Mouse (Mus musculus) midbrain, embryonic 12.5 days (tissue): ENCODE data around the gene Cfdp1. TPM values are rescaled to one million over a fixed set of nuclear protein-coding genes. Genes with fewer than 3 reads are reported as not detected.
A peak's percentile ranks its signal among the peaks of the same experiment; 100 is the strongest.

Experiments
- ATAC-seq: fragments of 200-750 bp; cut with Nextera tagmentation; 2 replicates; pipeline ENCODE4 v1.8.0; 2017; ENCODE audit warnings: low read depth, moderate TSS enrichment, moderate library complexity; ENCODE audit not compliant: low FRiP score
- H3K27ac ChIP-seq: fragments of 300-500 bp; sonication (generic); replicated peaks from 2 replicates; pipeline ENCODE4 v1.5.1; 2016; ENCODE audit warnings: mild to moderate bottlenecking
- H3K27me3 ChIP-seq: fragments of 300-500 bp; sonication (generic); 2 replicates; pipeline ENCODE4 v1.6.1; 2016; ENCODE audit warnings: mild to moderate bottlenecking
- H3K36me3 ChIP-seq: fragments of 300-500 bp; sonication (generic); 2 replicates; pipeline ENCODE4 v1.6.1; 2016
- H3K4me1 ChIP-seq: fragments of 300-500 bp; sonication (generic); 2 replicates; pipeline ENCODE4 v1.6.1; 2016
- H3K4me2 ChIP-seq: fragments of 300-500 bp; sonication (generic); replicated peaks from 2 replicates; pipeline ENCODE4 v1.6.1; 2016; ENCODE audit warnings: mild to moderate bottlenecking, moderate library complexity
- H3K4me3 ChIP-seq: fragments of 300-500 bp; sonication (generic); 2 replicates; pipeline ENCODE4 v1.5.1; 2016; ENCODE audit warnings: mild to moderate bottlenecking
- H3K9ac ChIP-seq: fragments of 300-500 bp; sonication (generic); replicated peaks from 2 replicates; pipeline ENCODE4 v1.6.1; 2016; ENCODE audit warnings: mild to moderate bottlenecking, moderate library complexity
- H3K9me3 ChIP-seq: fragments of 300-500 bp; sonication (generic); 2 replicates; pipeline ENCODE4 v1.6.1; 2016; ENCODE audit warnings: mild to moderate bottlenecking
- WGBS: fragments of 180-500 bp; shearing (Covaris S2); methylation state at CpG from one replicate; pipeline ENCODE4 v1.1.7; 2016; 5-methylcytosine and 5-hydroxymethylcytosine counted together
- polyA plus RNA-seq: library from polyadenylated mRNA; unstranded; fragments of >200 nt; fragmentation: Nextera tagmentation; extraction: Ambion mirVana; gene quantifications from 2 replicates; pipeline ENCODE4 v1.2.1, GENCODE M21; 2016

Cfdp1 gene
- polyA plus RNA-seq, 1 experiment from 2014 or later = 182 TPM

DNA sequence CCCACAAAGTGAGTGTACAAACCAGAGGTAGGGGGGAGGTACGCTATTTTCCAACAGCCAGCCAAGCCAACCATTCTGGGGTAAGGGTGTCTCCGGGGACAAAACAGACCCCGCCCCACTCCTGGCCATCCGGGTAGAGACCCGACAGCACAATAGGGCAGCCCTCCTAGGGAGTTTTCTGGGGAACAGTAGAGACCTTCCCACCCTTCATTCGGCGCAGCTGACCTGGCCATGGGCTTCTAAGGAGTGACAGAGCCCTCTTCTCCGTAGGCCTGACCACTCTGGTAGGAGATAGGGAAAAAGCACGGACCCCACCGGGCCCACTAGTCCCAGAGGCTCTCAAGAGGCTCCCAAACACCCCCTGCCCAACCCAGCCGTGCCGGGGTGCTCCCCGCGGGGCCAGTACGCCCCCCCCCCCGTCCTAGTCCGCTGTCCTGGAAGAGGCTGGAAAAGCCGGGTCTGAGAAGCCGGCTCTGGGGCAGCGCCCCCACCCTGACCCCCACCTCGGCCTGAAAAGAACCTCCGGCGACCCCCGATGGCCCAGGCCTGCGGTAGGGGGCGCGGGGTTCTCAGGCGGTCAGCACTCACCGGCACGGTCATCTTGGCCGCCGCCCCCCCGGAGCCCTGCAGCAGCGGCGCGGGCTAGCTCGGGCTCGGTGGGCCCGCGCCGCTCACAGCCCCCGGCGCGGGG lies 110.8 kb downstream of the Cfdp1 start:
- H3K4me2 ChIP-seq = peak overlapping the region; percentile 75
- ATAC-seq = peak; percentile 36
- 2% methylated on average over 32 of the region's 44 CpGs for WGBS
- peak overlapping the region; percentile 96 for H3K9ac ChIP-seq
- H3K27me3 ChIP-seq = peaks cover 10% of the 10 kb centered on the region; the same call in 1 of the 2 replicates
- no peaks in the 10 kb centered on the region for H3K9me3 ChIP-seq
- peaks cover 71% of the 10 kb centered on the region for H3K4me1 ChIP-seq
- H3K4me3 ChIP-seq = peak overlapping the region; percentile 97
- peak overlapping the region; percentile 82 for H3K27ac ChIP-seq
- H3K36me3 ChIP-seq = no peaks in the 10 kb centered on the region

DNA sequence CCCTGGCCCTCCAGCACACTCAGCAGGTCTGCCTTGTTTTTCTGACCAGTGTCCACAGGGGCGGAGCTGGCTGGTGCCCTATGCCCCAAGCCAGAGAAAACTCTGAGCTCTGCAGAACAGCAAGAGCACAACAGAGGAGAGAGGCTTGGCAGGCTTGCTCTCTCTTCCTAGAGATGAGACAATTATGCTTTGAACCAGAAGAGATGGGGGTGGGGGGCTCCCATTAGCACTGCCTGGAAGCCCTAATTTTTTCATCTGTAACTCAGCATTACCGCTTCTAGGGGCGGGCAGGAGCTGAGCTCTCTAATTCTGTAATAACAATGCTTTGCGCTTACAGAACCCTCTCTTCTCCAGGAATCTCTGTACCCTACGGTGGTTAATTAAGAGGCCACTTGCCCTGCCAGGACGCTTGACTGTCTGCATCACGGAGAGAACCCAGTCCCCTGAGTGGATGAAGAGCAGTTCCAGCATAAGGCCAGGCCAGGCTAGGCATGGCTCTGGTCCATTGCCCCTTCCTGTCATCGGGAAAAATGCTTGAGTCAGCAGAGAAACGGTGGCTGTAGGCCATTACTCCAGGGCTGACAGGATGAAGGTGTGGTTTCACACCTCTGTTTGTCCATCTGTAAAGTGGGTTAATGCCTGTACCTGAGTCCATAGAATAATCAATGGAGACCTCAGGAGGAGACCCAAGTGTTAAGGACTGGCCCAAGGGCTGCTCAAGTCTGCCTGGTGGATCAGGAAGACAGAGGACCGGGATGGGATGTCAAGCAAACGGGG lies 111.6 kb downstream of the Cfdp1 start:
- H3K36me3 ChIP-seq = no peaks in the 10 kb centered on the region
- peak overlapping the region; percentile 97 for H3K4me3 ChIP-seq
- peaks cover 10% of the 10 kb centered on the region; the same call in 1 of the 2 replicates for H3K27me3 ChIP-seq
- peaks cover 75% of the 10 kb centered on the region for H3K4me1 ChIP-seq
- peak overlapping the region; percentile 82 for H3K27ac ChIP-seq
- WGBS = 22% methylated on average over 11 of the region's 11 CpGs
- peak overlapping the region; percentile 96 for H3K9ac ChIP-seq
- H3K4me2 ChIP-seq = peak overlapping the region; percentile 75
- ATAC-seq = no peak
- no peaks in the 10 kb centered on the region for H3K9me3 ChIP-seq

DNA sequence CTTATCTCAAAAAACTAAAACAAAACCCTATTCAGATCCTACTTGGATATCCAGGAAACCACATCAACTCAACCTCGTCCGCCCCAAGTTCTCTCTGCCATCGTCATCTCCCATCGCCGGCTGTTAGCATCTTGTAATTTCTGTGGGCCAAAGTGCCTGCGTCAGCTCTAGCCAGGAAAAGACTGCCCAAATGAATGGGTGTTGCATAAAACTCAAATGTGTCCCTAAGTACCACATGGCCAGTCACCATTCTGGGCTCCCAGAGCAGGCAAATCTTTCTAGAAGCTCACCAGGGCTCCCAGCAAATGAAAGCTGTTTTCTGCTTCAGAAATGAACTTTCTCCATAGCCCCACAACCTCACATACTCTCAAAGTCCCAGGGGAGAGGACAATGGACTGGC lies 112.5 kb downstream of the Cfdp1 start:
- peaks cover 83% of the 10 kb centered on the region for H3K4me1 ChIP-seq
- H3K4me3 ChIP-seq = peak overlapping the region; percentile 97
- H3K27me3 ChIP-seq = peaks cover 10% of the 10 kb centered on the region; the same call in 1 of the 2 replicates
- H3K9ac ChIP-seq = peak overlapping the region; percentile 96
- no peaks in the 10 kb centered on the region for H3K9me3 ChIP-seq
- H3K4me2 ChIP-seq = peak overlapping the region; percentile 75
- no peak for ATAC-seq
- H3K27ac ChIP-seq = peak overlapping the region; percentile 82; the same call in 1 of the 2 replicates
- WGBS = 83% methylated on average over 6 of the region's 6 CpGs
- no peaks in the 10 kb centered on the region for H3K36me3 ChIP-seq

DNA sequence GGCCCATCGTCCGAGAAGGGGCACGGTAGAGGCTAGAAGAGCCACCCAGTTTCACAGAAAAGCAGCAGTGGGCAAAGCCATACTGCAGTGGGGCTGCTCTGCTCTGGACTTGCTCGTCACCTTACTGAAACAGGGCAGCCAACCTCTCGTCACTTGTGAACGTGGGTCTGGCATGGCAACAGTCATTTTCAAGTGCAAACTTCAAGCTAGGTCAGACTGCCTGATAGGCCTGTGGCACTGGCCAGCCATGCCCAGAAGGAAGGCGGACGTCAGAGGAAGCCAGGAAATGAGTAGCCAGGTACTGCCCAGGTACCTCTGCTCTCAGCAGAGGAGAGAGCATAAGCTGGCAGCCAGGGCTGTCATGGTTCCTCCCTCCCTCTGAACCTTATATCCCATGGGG lies 113.1 kb downstream of the Cfdp1 start:
- no peak for ATAC-seq
- Histone ChIP-seq H3K4me3 (no peak overlapping the region), H3K9ac (peak overlapping the region; percentile 7; the same call in 1 of the 2 replicates), H3K27ac (peak overlapping the region; percentile 10; the same call in 1 of the 2 replicates), H3K36me3 (no peaks in the 10 kb centered on the region), H3K27me3 (peaks cover 7% of the 10 kb centered on the region; the same call in 1 of the 2 replicates), H3K4me2 (peak overlapping the region; percentile 75), H3K9me3 (no peaks in the 10 kb centered on the region), H3K4me1 (peaks cover 83% of the 10 kb centered on the region)
- 84% methylated on average over 8 of the region's 8 CpGs for WGBS

DNA sequence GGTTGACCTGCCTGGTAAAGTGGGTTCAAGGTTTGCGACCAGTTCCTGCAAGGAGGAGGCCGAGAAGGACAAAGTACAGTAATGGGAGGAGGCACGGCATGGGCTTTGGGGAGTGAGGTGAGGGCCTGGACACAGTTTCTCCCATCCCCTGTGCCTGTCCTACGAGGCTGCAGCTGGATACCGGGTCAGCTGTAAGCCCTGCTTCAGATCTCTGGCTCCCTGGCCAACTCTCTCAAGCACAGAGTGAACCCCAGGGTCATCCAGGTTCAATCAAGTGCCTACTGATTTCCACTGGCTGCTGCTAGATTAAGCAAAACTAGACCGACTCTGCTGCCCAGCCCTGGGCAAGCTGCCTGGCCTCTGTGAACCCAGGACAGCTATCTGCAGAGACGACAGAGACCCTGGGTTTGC lies 113.8 kb downstream of the Cfdp1 start:
- peaks cover 83% of the 10 kb centered on the region for H3K4me1 ChIP-seq
- H3K9ac ChIP-seq = peak overlapping the region; percentile 24; the same call in 1 of the 2 replicates
- peaks cover 7% of the 10 kb centered on the region; the same call in 1 of the 2 replicates for H3K27me3 ChIP-seq
- H3K4me2 ChIP-seq = peak overlapping the region; percentile 75; the same call in 1 of the 2 replicates
- no peaks in the 10 kb centered on the region for H3K9me3 ChIP-seq
- H3K27ac ChIP-seq = peak overlapping the region; percentile 63; the same call in 1 of the 2 replicates
- no peak overlapping the region for H3K4me3 ChIP-seq
- no peaks in the 10 kb centered on the region for H3K36me3 ChIP-seq
- ATAC-seq = no peak
- WGBS = 72% methylated on average over 7 of the region's 7 CpGs

DNA sequence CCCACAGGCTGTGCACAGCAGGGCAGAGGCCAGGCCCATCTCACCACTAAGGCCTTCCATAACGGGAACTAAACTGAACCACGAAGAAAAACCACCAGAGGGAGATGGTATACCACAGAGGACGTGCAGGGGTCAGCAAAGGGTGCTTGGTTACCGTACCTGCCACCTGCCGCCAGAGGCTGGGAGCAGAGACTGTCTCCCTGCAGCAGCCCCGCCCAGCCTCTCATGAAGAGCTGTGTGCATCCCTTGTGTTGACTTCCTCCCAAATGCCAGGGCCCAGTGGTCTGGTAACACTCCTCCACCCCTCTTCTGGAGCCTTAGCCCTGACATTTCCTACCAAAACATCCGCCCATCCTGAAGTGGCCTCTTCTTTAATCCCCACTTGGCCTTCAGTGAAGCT lies 114.5 kb downstream of the Cfdp1 start:
- peaks cover 4% of the 10 kb centered on the region; the same call in 1 of the 2 replicates for H3K27me3 ChIP-seq
- H3K4me1 ChIP-seq = peaks cover 86% of the 10 kb centered on the region
- H3K4me2 ChIP-seq = peak overlapping the region; percentile 75; the same call in 1 of the 2 replicates
- no peak overlapping the region for H3K4me3 ChIP-seq
- no peak for ATAC-seq
- H3K36me3 ChIP-seq = no peaks in the 10 kb centered on the region
- 49% methylated on average over 7 of the region's 7 CpGs for WGBS
- H3K27ac ChIP-seq = peak overlapping the region; percentile 63
- no peaks in the 10 kb centered on the region for H3K9me3 ChIP-seq
- H3K9ac ChIP-seq = peak overlapping the region; percentile 24

DNA sequence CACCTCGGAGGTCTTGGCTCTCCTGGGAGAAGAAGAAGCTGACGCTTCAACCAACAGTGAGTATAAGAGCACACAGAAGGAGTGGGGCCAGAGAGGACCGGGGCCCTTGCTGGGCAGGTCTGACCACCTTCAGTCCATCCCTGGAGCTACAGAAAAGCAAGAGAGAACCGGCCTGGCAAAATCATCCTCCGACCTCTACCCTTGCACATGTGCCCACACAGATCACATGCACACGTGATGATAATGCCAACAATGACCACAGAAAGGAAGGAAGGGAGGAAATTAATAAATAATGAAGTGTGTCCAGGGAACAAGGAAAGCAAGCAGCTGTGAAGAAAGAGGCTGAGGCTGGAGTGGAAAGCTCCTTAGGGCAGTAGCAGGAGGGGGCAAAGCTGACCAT lies 115.2 kb downstream of the Cfdp1 start:
- no peak for ATAC-seq
- H3K4me1 ChIP-seq = peaks cover 87% of the 10 kb centered on the region
- peak overlapping the region; percentile 24; the same call in 1 of the 2 replicates for H3K9ac ChIP-seq

DNA sequence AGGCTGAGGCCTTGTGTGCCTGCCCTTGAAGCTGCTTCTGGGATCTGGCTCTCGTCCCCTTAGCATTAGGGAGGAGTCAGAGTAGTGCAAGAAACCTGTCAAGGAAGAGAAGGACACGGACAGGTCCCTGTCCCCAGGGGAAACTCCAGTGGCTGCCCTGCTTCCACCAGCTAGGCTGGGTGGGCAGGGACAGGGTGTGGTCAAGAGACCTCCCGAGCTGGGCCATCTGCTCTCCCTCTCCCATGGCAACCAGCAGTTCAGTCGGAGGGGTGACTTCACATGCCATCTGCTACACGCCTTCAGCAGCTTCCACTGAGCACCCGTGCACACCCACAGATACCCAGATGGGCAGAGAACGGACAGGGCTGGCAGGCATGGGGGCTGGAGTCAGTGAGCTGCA lies 117.8 kb downstream of the Cfdp1 start:
- no peak for ATAC-seq
- Histone ChIP-seq H3K4me3 (no peak overlapping the region), H3K9me3 (no peaks in the 10 kb centered on the region), H3K27me3 (no peaks in the 10 kb centered on the region), H3K4me2 (peak overlapping the region; percentile 8; the same call in 1 of the 2 replicates), H3K9ac (peak overlapping the region; percentile 16; the same call in 1 of the 2 replicates), H3K36me3 (no peaks in the 10 kb centered on the region), H3K4me1 (peaks cover 87% of the 10 kb centered on the region), H3K27ac (peak overlapping the region; percentile 71)
- 39% methylated on average over 7 of the region's 7 CpGs for WGBS

More for the DNA sequence above, 115.2 kb downstream of the Cfdp1 start:
- Histone ChIP-seq H3K9me3 (no peaks in the 10 kb centered on the region), H3K4me2 (0 out of 2 replicates have a peak overlapping the region, but pooled peaks have one; percentile 75), H3K4me3 (0 out of 2 replicates have a peak overlapping the region, but pooled peaks have one; percentile 6), H3K27me3 (no peaks in the 10 kb centered on the region), H3K27ac (peak overlapping the region; percentile 63), H3K36me3 (no peaks in the 10 kb centered on the region)
- WGBS = 59% methylated on average over 6 of the region's 6 CpGs

DNA sequence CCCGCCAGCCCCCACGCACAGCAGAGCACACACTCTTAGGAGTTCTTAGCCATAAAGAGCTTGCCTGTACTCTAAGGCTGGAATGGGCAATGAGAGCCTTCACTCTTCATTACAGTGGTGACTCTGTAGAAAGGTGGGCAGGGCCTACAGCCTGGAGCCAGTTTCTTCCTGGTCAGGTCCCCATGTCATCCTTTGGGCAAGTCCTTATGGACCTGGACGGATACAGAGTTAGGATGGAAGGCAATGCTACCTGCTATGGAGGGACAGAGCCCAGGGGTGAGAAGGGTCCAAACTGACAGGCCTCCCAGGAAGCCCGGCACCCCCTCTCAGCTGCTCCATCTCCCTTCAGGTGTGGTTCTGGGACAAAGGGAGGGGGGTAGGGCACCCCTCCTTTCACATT lies 118.3 kb downstream of the Cfdp1 start:
- 72% methylated on average over 4 of the region's 4 CpGs for WGBS
- no peak overlapping the region for H3K4me2 ChIP-seq
- H3K27me3 ChIP-seq = no peaks in the 10 kb centered on the region
- H3K9ac ChIP-seq = peak overlapping the region; percentile 16
- H3K9me3 ChIP-seq = no peaks in the 10 kb centered on the region
- H3K27ac ChIP-seq = peak overlapping the region; percentile 71
- H3K4me1 ChIP-seq = peaks cover 87% of the 10 kb centered on the region
- no peak for ATAC-seq
- H3K4me3 ChIP-seq = no peak overlapping the region
- no peaks in the 10 kb centered on the region for H3K36me3 ChIP-seq

DNA sequence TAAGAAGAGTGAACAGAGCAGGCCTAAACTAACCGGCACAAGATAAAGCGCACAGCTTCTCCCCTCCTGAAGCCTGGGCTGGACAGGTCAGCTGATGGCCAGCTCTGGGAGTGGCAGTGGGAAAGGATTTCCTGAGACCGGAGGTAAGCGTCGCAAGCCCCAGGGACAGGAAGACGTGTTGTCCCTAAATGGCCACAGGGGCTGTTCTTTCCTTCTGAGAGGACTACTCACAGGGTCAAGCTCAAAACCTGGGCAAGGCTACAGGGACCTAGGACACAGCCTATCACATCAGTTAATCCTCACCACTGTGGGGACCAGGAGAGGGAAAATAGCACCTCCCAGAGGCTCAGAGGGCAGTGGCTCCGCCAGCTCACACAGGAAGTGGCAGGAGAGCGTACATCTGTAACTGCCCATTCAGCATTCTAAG lies 118.7 kb downstream of the Cfdp1 start:
- Histone ChIP-seq H3K36me3 (no peaks in the 10 kb centered on the region), H3K9me3 (no peaks in the 10 kb centered on the region), H3K4me2 (no peak overlapping the region), H3K4me3 (no peak overlapping the region), H3K9ac (no peak overlapping the region; the same call in none of the 2 replicates), H3K27me3 (no peaks in the 10 kb centered on the region), H3K4me1 (peaks cover 86% of the 10 kb centered on the region), H3K27ac (peak overlapping the region; percentile 71)
- ATAC-seq = no peak
- WGBS = 57% methylated on average over 8 of the region's 8 CpGs

DNA sequence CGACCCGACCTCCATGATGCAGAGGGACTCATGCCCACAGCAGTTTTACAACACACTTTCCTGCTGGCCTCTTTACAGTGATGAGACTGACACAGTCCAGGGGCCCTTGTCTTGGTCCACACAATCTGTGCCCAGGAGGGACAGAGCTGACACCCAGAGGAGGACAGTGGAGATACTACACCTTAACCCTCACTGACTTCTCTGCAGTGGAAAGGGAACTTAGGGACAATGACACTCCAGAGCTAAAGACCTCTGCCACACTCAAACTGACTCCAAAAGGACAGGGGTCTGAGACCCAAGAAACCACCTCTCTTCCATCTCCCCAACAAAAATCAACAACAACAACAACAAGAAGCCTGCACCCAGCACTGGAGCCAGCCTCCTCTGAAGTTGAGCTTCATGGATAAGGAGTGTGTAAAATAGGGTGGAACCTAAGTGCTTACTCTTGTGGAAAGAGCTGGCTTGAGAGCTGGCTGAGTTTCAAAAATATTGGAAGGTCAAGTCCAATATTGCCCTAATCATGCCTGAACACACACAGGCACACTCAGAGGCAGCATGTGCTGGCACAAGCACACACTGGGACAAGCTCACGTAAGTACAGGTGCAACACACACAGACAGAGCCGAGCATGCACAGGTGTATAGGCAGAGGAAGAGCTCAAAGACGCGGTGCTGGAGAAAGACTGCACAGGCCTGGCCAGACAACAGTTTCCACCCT lies 119.7 kb downstream of the Cfdp1 start:
- no peaks in the 10 kb centered on the region for H3K9me3 ChIP-seq
- 0 out of 2 replicates have a peak overlapping the region, but pooled peaks have one; percentile 16 for H3K4me2 ChIP-seq
- H3K27me3 ChIP-seq = no peaks in the 10 kb centered on the region
- H3K4me3 ChIP-seq = no peak overlapping the region
- H3K27ac ChIP-seq = peak overlapping the region; percentile 71
- no peak for ATAC-seq
- H3K36me3 ChIP-seq = no peaks in the 10 kb centered on the region
- peaks cover 84% of the 10 kb centered on the region for H3K4me1 ChIP-seq
- no peak overlapping the region for H3K9ac ChIP-seq
- WGBS = 55% methylated on average over 6 of the region's 6 CpGs
